Comparison of ENCODE assay signal across 18 mouse cellular contexts in genomic region chr14:79605881-79606280, GRCm38 (mm10). TPM values are rescaled to one million over a fixed set of nuclear protein-coding genes. Genes with fewer than 3 reads are reported as not detected.
DNase-seq lines count a peak whose midpoint lies in the region; ATAC-seq and TF ChIP-seq lines count a peak whose summit lies in the region.
"Had no signal": no experiment of that assay in that cellular context is flagged by ENCODE, and none has a peak within 500 bp of the region (broad histone marks: within the 10 kb centered on the region; RNA-seq: fewer than 3 reads in every experiment).

No protein-coding gene starts in this region.

- H3K36me3 ChIP-seq in heart, embryonic 11.5 days (ENCODE audit: control insufficient read depth, insufficient read depth, low read length): peaks cover 24% of the 10 kb centered on the region
- peaks cover 72% of the 10 kb centered on the region for H3K36me3 ChIP-seq in neural tube, embryonic 15.5 days

- H3K27ac ChIP-seq in heart, embryonic 11.5 days (ENCODE audit: low read depth, low read length): no peak overlapping the region
- peak overlapping the region; percentile 37; the same call in 1 of the 2 replicates for H3K27ac ChIP-seq in layer of hippocampus, adult 2 months
- no peak overlapping the region for H3K27ac ChIP-seq in neural tube, embryonic 15.5 days (replicated peaks)
- H3K27ac ChIP-seq: embryonic facial prominence, embryonic 12.5 days; forebrain, embryonic 15.5 days; hindbrain, embryonic 15.5 days had no signal

- H3K9ac ChIP-seq in heart, embryonic 11.5 days (ENCODE audit: low read depth, low read length): no peak overlapping the region
- no peak overlapping the region for H3K9ac ChIP-seq in neural tube, embryonic 15.5 days (replicated peaks)
- H3K9ac ChIP-seq: embryonic facial prominence, embryonic 12.5 days; forebrain, embryonic 15.5 days; hindbrain, embryonic 15.5 days had no signal

- intact Hi-C loops in heart, postnatal 10 days (cut with DNase I): no loop called here

- H3K4me3 ChIP-seq in heart, embryonic 11.5 days (ENCODE audit: low read depth, low read length): no peak overlapping the region
- H3K4me3 ChIP-seq in layer of hippocampus, adult 2 months: no peak overlapping the region
- no peak overlapping the region for H3K4me3 ChIP-seq in neural tube, embryonic 15.5 days (replicated peaks)
- H3K4me3 ChIP-seq: embryonic facial prominence, embryonic 12.5 days; forebrain, embryonic 15.5 days; hindbrain, embryonic 15.5 days had no signal

- no peak overlapping the region for H3K4me2 ChIP-seq in heart, embryonic 11.5 days
- no peak overlapping the region for H3K4me2 ChIP-seq in neural tube, embryonic 15.5 days
- H3K4me2 ChIP-seq: embryonic facial prominence, embryonic 12.5 days; forebrain, embryonic 15.5 days; hindbrain, embryonic 15.5 days had no signal

- no peak for ATAC-seq in heart, embryonic 11.5 days (replicated peaks; ENCODE audit: insufficient number of reproducible peaks, low FRiP score, low TSS enrichment)
- ATAC-seq in neural tube, embryonic 15.5 days (ENCODE audit: low FRiP score): no peak
- ATAC-seq: CD4-positive, CD25-positive, alpha-beta regulatory T cell, adult 4 months; forebrain, embryonic 15.5 days had no signal

- DNase-seq in heart, postnatal 10 days: peak; percentile 8 to 31
- peak; percentile 12 for DNase-seq in kidney, postnatal 10 days
- DNase-seq in kidney, adult 8-10 months: no peak
- peak in 1 of 2 experiments; percentile 8 for DNase-seq in layer of hippocampus, adult 2 months (ENCODE audit: low spot score in 2 of 2)
- DNase-seq in layer of hippocampus, postnatal 36 days: no peak
- DNase-seq: adrenal gland, postnatal 10 days; B cell, adult 2 months; cerebellum, adult 11-12 months; cerebellum, adult 9-10 months; cerebellum, postnatal 25 days; gastrocnemius, postnatal 36 days had no signal

- H3K4me1 ChIP-seq in heart, embryonic 11.5 days (ENCODE audit: control insufficient read depth, insufficient read depth, low read length): no peaks in the 10 kb centered on the region
- no peaks in the 10 kb centered on the region for H3K4me1 ChIP-seq in neural tube, embryonic 15.5 days
- H3K4me1 ChIP-seq: embryonic facial prominence, embryonic 12.5 days; forebrain, embryonic 15.5 days; hindbrain, embryonic 15.5 days had no signal

- no peak for TF ChIP-seq CTCF in layer of hippocampus, adult 2 months (conservative IDR thresholded peaks at IDR 0.05)

- H3K27me3 ChIP-seq in heart, embryonic 11.5 days (ENCODE audit: control insufficient read depth, insufficient read depth, low read length): no peaks in the 10 kb centered on the region
- H3K27me3 ChIP-seq in neural tube, embryonic 15.5 days (replicated peaks): no peaks in the 10 kb centered on the region
- H3K27me3 ChIP-seq: embryonic facial prominence, embryonic 12.5 days; forebrain, embryonic 15.5 days; hindbrain, embryonic 15.5 days had no signal

- WGBS in heart, embryonic 11.5 days (ENCODE audit: insufficient replicate concordance): 89% methylated on average over 2 of the region's 2 CpGs
- 66% methylated on average over 2 of the region's 2 CpGs for WGBS in neural tube, embryonic 15.5 days

- H3K9me3 ChIP-seq in heart, embryonic 11.5 days (replicated peaks; ENCODE audit: control insufficient read depth, low read length): no peaks in the 10 kb centered on the region
- H3K9me3 ChIP-seq in neural tube, embryonic 15.5 days (replicated peaks): no peaks in the 10 kb centered on the region
- H3K9me3 ChIP-seq: embryonic facial prominence, embryonic 12.5 days; forebrain, embryonic 15.5 days; hindbrain, embryonic 15.5 days had no signal

RNA-seq across cellular contexts. Expression of gene Sugt1, which starts 18.4 kb away (rescaled TPM):
- total RNA-seq in heart, postnatal 10 days (2021): 10 to 100 TPM; 83.3 to 89.9 TPM
- 118 and 119 TPM in 2 replicates for polyA plus RNA-seq in heart, embryonic 11.5 days (2014; fragmentation: Nextera tagmentation; extraction: Ambion mirVana)
- 10 to 100 TPM; 89.7 to 92.1 TPM for total RNA-seq in layer of hippocampus, adult 2 months (2021)
- total RNA-seq in layer of hippocampus, postnatal 36 days (2021): 10 to 100 TPM; 81.6 to 96.0 TPM
- polyA plus RNA-seq in neural tube, embryonic 15.5 days (2015; fragmentation: Nextera tagmentation; extraction: Ambion mirVana): 93.9 and 101 TPM in 2 replicates

RNA-seq across cellular contexts. Expression of gene Cnmd, which starts 56.1 kb away (rescaled TPM):
- not detected for total RNA-seq in heart, postnatal 10 days (2021)
- polyA plus RNA-seq in heart, embryonic 11.5 days (2014; fragmentation: Nextera tagmentation; extraction: Ambion mirVana): 0.30 and 1.2 TPM in 2 replicates
- total RNA-seq in layer of hippocampus, adult 2 months (2021): 1 to 10 TPM; 1.5 to 1.8 TPM
- 1 to 10 TPM; 1.3 to 1.5 TPM for total RNA-seq in layer of hippocampus, postnatal 36 days (2021)
- 15.9 and 21.9 TPM in 2 replicates for polyA plus RNA-seq in neural tube, embryonic 15.5 days (2015; fragmentation: Nextera tagmentation; extraction: Ambion mirVana)
- total RNA-seq: MEL had no signal
- polyA plus RNA-seq: CD4-positive, CD25-positive, alpha-beta regulatory T cell, adult 4 months had no signal

Comparison
In these comparisons a context has a peak if more than half of its experiments do, and no peak if none do; other contexts are left out.
1. DNase-seq: peak in heart, postnatal 10 days (2 of 2) and kidney, postnatal 10 days (single experiment); none in kidney, adult 8-10 months (0 of 2) and layer of hippocampus, postnatal 36 days (0 of 2).